ENCODE assay signal across 9 mouse cellular contexts in the genomic region with DNA sequence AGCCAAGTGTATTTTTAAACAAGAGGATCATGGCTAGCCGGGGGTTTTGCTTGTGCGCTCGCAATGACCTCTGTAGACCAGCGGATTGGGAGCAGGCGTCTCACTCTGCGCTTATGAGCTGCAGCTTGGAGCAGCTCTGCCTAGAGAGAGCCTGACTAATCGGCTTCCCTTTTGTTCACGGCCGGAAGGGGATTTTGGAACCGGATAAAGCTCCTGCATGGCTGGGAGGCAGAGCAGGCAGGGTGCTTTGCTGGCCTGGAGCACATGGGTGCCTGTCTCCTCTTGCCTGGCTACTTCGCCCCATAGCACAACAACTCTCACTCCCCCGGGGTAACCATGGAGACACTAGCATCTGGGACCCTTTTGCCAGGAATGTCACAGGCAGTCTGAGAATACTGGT.
A peak's percentile ranks its signal among the peaks of the same experiment; 100 is the strongest.
DNase-seq lines count a peak whose midpoint lies in the region; ATAC-seq lines count a peak whose summit lies in the region.
"Had no signal": no experiment of that assay in that cellular context is flagged by ENCODE, and none has a peak within 500 bp of the region (broad histone marks: within the 10 kb centered on the region; RNA-seq: fewer than 3 reads in every experiment).

No protein-coding gene starts in this region.

- H3K9ac ChIP-seq in heart, embryonic 11.5 days (ENCODE audit: low read depth, low read length), result no peak overlapping the region
- H3K9ac ChIP-seq: limb, embryonic 13.5 days had no signal

- H3K9me3 ChIP-seq in heart, embryonic 11.5 days (replicated peaks; ENCODE audit: control insufficient read depth, low read length), result no peaks in the 10 kb centered on the region
- H3K9me3 ChIP-seq: limb, embryonic 13.5 days had no signal

- no peaks in the 10 kb centered on the region for H3K27me3 ChIP-seq in heart, embryonic 11.5 days (ENCODE audit: control insufficient read depth, insufficient read depth, low read length)

- ATAC-seq in heart, embryonic 11.5 days (replicated peaks; ENCODE audit: insufficient number of reproducible peaks, low FRiP score, low TSS enrichment), result no peak

- H3K36me3 ChIP-seq in heart, embryonic 11.5 days (ENCODE audit: control insufficient read depth, insufficient read depth, low read length), result no peaks in the 10 kb centered on the region
- H3K36me3 ChIP-seq: limb, embryonic 13.5 days had no signal

- no peak overlapping the region for H3K4me2 ChIP-seq in heart, embryonic 11.5 days
- H3K4me2 ChIP-seq: limb, embryonic 13.5 days had no signal

- DNase-seq in heart, adult 11 months, result peak; percentile 95
- peak; percentile 16 for DNase-seq in urinary bladder, postnatal 14 days (ENCODE audit: low spot score)
- no peak for DNase-seq in urinary bladder, adult 2 months (ENCODE audit: low spot score)
- DNase-seq in kidney, postnatal 4 days, result peak; percentile 45 to 59
- no peak for DNase-seq in testis, postnatal 10 days (ENCODE audit: low spot score)
- no peak for DNase-seq in spleen, adult 18-20 months
- no peak for DNase-seq in urinary bladder, adult 18-20 months (ENCODE audit: low spot score in 2 of 2)

- peaks cover 8% of the 10 kb centered on the region for H3K4me1 ChIP-seq in heart, embryonic 11.5 days (ENCODE audit: control insufficient read depth, insufficient read depth, low read length)

- H3K27ac ChIP-seq in heart, embryonic 11.5 days (ENCODE audit: low read depth, low read length), result no peak overlapping the region
- H3K27ac ChIP-seq: limb, embryonic 13.5 days had no signal

- no peak overlapping the region for H3K4me3 ChIP-seq in heart, embryonic 11.5 days (ENCODE audit: low read depth, low read length)
- H3K4me3 ChIP-seq: limb, embryonic 13.5 days had no signal

- WGBS in heart, embryonic 11.5 days (ENCODE audit: insufficient replicate concordance), result 55% methylated on average over 12 of the region's 12 CpGs

Comparison
In these comparisons a context has a peak if more than half of its experiments do, and no peak if none do; other contexts are left out.
1. DNase-seq: peak in heart, adult 11 months (single experiment), urinary bladder, postnatal 14 days (single experiment) and kidney, postnatal 4 days (2 of 2); none in urinary bladder, adult 2 months (single experiment), testis, postnatal 10 days (single experiment), spleen, adult 18-20 months (0 of 2) and urinary bladder, adult 18-20 months (0 of 2).